Mouse (Mus musculus) embryonic fibroblast, embryonic 13.5 days (primary cell): ENCODE data around the gene Prkar1b.

ENCODE experiments used
- CTCF ChIP-seq: IDR thresholded peaks from 2 replicates; pipeline ENCODE4 v1.5.1; 2011; ENCODE audit warnings: mild to moderate bottlenecking, control low read depth, low read length, moderate library complexity, borderline replicate concordance; ENCODE audit not compliant: insufficient read depth
- POLR2A ChIP-seq: IDR thresholded peaks from 2 replicates; pipeline ENCODE4 v1.6.1; 2011; ENCODE audit warnings: low read depth, mild to moderate bottlenecking, control low read depth, low read length, moderate library complexity

DNA sequence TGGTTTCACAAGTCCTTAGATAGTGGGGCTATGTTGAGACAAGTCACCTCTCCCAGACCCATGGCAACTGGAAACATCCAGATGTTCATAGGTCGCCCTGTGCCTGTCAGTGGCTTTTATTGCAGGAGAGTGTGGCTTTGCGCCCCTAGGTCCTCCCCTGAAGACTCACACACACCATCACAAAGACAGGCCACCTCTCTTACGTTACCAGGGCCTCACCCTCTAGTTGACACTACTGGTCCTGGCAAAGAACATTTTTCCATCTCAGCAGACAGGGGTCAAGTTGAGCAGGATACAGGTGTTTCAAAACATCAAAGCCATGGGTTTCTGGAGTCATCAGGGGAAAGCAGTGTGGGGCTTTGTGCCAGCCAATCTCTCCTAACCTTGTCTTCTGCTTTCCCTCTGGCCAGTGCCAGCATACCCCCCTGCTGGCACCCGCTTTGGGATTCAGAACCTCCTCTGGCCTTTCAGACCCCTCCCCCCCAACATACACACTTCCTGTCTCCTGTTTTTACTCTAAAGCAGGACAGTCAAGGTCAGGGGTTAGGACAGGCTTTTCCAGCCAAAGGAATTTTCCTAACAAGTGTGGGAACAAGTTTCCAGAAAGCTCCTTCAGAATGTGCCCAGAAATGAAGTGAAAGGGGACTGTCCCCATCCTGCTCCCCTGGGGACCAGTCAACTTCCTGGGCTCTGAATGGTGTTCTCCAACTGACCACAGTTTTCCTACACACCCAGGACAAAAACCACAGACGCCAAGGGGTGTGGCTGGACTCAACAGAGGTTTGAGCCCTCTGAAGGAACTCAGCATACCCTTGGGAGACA is 31.5 kb downstream of the Prkar1b start:
- TF ChIP-seq CTCF (no peak), POLR2A (no peak)
